Mouse (Mus musculus) liver, embryonic 14.5 days (tissue): Measurements from ENCODE around the gene Pnpla2. TPM values are rescaled to one million over a fixed set of nuclear protein-coding genes. Genes with fewer than 3 reads are reported as not detected.
A peak's percentile ranks its signal among the peaks of the same experiment; 100 is the strongest.
"Not testable (repeated sequence)": the region's sequence is repeated elsewhere in the genome, so short reads cannot be mapped to it uniquely, and the experiment has no call there.

Experiments used
- ATAC-seq: fragments of 200-750 bp; cut with Nextera tagmentation; 2 replicates; pipeline ENCODE4 v1.8.0; 2017; ENCODE audit warnings: moderate number of reproducible peaks, mild to moderate bottlenecking, moderate library complexity; ENCODE audit not compliant: insufficient read depth
- DNase-seq, 3 experiments: peaks; one replicate each; pipeline ENCODE4 v3.0.0-alpha.2; 2012 to 2013; ENCODE audit warnings: low read depth in 3 of 3, low spot score in 3 of 3
- H3K27ac ChIP-seq: fragments of 300-500 bp; sonication (generic); 2 replicates; pipeline ENCODE4 v1.5.1; 2014; ENCODE audit warnings: moderate library complexity, mild to moderate bottlenecking, control low read depth, inconsistent platforms
- H3K27me3 ChIP-seq: fragments of 300-500 bp; sonication (generic); 2 replicates; pipeline ENCODE4 v1.6.1; 2014; ENCODE audit warnings: mild to moderate bottlenecking, low read length, moderate library complexity; ENCODE audit not compliant: control insufficient read depth, insufficient read depth
- H3K36me3 ChIP-seq: fragments of 300-500 bp; sonication (generic); replicated peaks from 2 replicates; pipeline ENCODE4 v1.6.1; 2014; ENCODE audit warnings: low read depth; ENCODE audit not compliant: control insufficient read depth, insufficient read depth
- H3K4me1 ChIP-seq, 2 experiments: fragments of 200-500 bp in 1 of 2; fragments of 300-500 bp in 1 of 2; sonication (generic) in 1 of 2; replicated peaks; 2 replicates each; pipeline ENCODE4 v1.6.1; 2012 to 2014; ENCODE audit warnings: antibody characterized with exemption in 1 of 2, inconsistent platforms in 1 of 2, low read length in 1 of 2; ENCODE audit not compliant: control insufficient read depth in 2 of 2, insufficient read depth in 2 of 2
- H3K4me2 ChIP-seq: fragments of 300-500 bp; sonication (generic); 2 replicates; pipeline ENCODE4 v1.6.1; 2014; ENCODE audit warnings: low read depth, mild to moderate bottlenecking, control low read depth, moderate library complexity
- H3K4me3 ChIP-seq, 2 experiments: fragments of 200-500 bp in 1 of 2; fragments of 300-500 bp in 1 of 2; sonication (generic) in 1 of 2; 2 replicates each; pipeline ENCODE4 v1.5.1; 2012 to 2014; ENCODE audit warnings: low read depth in 2 of 2, low read length in 2 of 2, mild to moderate bottlenecking in 2 of 2, control low read depth in 1 of 2, inconsistent platforms in 1 of 2, moderate library complexity in 1 of 2; ENCODE audit not compliant: insufficient read depth in 1 of 2
- H3K9ac ChIP-seq: fragments of 300-500 bp; sonication (generic); replicated peaks from 2 replicates; pipeline ENCODE4 v1.6.1; 2014; ENCODE audit warnings: mild to moderate bottlenecking, control low read depth, moderate library complexity
- H3K9me3 ChIP-seq: fragments of 300-500 bp; sonication (generic); 2 replicates; pipeline ENCODE4 v1.6.1; 2016; ENCODE audit warnings: low read length, mixed read lengths; ENCODE audit not compliant: control insufficient read depth
- CTCF ChIP-seq: IDR thresholded peaks from 2 replicates; pipeline ENCODE4 v1.5.1; 2016; ENCODE audit warnings: antibody characterized with exemption, low read depth, control low read depth
- EP300 ChIP-seq: IDR thresholded peaks from 2 replicates; pipeline ENCODE4 v1.6.1; 2016; ENCODE audit warnings: antibody characterized with exemption, low read depth
- WGBS: fragments of 180-500 bp; shearing (Covaris S2); extraction: QIAGEN DNeasy Blood & Tissue Kit; methylation state at CpG from one replicate; pipeline ENCODE4 v1.1.7; 2014; ENCODE audit not compliant: insufficient replicate concordance; 5-methylcytosine and 5-hydroxymethylcytosine counted together
- polyA plus RNA-seq, 2 experiments: library from polyadenylated mRNA; depleted of rRNA in 1 of 2; stranded (reverse) in 1 of 2; unstranded in 1 of 2; fragments of >200 nt; fragmentation: Nextera tagmentation in 1 of 2; extraction: Ambion mirVana in 1 of 2; gene quantifications; 2 replicates each; pipeline versions ENCODE4 v1.2.1 to v1.2.3; 2012 to 2014

The Pnpla2 gene
- polyA plus RNA-seq, 2 experiments, result 6.7 to 9.4 TPM

DNA sequence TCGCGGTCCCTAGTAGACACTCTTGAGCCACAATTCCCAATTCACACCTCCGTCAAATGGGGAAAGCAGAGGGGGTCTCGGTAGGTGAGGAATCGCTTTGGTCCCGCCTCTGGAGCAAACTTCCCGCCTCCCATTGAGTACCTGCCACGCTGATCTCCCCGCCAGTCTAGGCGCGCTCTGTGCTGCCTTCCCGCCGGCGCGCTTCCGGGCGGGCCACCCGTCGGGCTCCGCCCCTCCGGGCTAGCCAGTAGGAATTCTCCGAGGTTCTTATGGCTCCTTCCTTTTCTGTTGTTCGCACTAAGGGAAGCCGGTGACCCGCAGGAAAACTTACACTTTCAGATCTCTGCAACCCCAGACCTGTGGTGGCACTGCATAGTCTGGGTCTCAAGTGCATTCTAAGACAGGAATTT, 11.2 kb upstream of the Pnpla2 start, which contains the start of gene Pidd1:
Gene Pidd1, minus strand, starts transcription at position 198 of the 410 bp plus-strand sequence.
- ATAC-seq, result peak; percentile 65
- Histone ChIP-seq H3K27me3 (no peaks in the 10 kb centered on the region), H3K36me3 (peaks cover 36% of the 10 kb centered on the region), H3K9ac (peak within 1 kb of the TSS; percentile 72), H3K4me2 (peak within 1 kb of the TSS; percentile 90), H3K9me3 (no peaks in the 10 kb centered on the region), H3K4me3 (peak within 1 kb of the TSS; percentile 67 to 76), H3K27ac (peak within 1 kb of the TSS; percentile 80), H3K4me1 (peaks cover 19 to 22% of the 10 kb centered on the region in 2 experiments)
- WGBS, result under 1% methylated on average over 25 of the region's 25 CpGs
- peak; percentile 68 to 72 (median 70) for DNase-seq
- no peak for TF ChIP-seq EP300
- TF ChIP-seq CTCF, result no peak

DNA sequence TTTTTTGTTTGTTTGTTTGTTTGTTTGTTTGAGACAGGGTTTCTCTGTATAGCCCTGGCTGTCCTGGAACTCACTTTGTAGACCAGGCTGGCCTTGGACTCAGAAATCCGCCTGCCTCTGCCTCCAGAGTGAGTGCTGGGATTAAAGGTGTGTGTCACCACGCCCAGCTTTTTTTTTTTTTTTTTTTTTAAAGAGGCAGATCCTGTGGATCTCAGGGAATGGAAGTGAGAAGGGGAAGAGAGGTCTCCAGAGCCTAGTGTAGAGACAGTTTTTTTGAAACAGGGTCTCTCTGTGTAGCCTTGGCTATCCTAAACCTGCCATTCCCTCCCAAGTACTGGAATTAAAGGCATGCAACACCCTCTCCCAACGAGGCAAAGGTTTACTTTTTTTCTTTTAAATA, 8.6 kb upstream of the Pnpla2 start:
- DNase-seq, H3K27ac ChIP-seq, H3K9me3 ChIP-seq, ATAC-seq, H3K27me3 ChIP-seq: not testable (repeated sequence)
- Histone ChIP-seq H3K4me3 (peak overlapping the region in 1 of 2 experiments; percentile 76; a peak in 2 of 4 replicates), H3K4me1 (peaks cover 22 to 28% of the 10 kb centered on the region in 2 experiments), H3K9ac (peak overlapping the region; percentile 86; the same call in 1 of the 2 replicates), H3K4me2 (peak overlapping the region; percentile 73), H3K36me3 (peaks cover 37% of the 10 kb centered on the region)
- WGBS, result 53% methylated on average over 3 of the region's 3 CpGs

DNA sequence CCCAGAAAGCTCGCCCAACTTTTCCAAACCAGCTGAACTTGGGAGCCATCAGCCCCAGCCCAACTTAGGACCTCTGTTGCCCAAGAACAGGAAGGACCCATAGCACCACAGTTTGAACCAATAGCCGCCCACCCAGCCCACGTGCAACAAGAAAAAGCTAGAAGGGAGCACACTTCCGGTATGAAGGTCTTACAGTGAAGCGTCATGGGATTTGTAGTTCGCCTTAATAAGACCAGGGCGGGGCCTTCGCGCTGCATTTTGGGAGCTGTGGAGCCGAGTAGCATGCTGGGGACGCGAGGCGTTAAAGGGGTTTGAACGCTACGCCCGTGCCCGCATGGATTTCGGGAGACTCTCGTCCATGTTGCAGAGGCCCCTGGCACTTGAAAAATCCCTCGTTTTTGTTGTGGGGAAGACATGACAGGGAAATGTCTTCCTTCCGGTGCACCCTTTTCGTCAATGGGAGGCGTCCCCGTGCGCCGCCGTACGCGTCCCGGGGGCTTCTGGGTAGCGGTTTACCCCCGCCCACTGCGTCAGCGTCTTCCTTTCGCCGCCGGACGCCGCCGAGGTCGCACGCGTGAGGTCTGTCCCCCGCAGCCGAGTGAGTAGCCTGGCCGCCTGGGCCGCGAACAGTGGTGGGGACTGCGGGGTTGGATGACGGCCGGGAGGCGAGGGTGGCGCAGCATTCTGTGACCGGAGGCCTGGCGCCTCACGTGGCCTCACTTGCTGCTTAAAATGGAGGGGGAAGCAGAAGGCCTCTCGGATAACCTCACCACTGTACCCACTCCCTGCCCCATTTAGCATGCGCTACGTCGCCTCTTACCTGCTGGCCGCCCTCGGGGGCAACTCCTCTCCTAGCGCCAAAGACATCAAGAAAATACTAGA, 7.6 kb upstream of the Pnpla2 start, which contains the start of gene Rplp2:
Gene Rplp2, plus strand, starts transcription at position 261 of the 882 bp plus-strand sequence.
- ATAC-seq (peak; percentile 87), DNase-seq (peak; percentile 85 to 88 (median 88))
- H3K4me2 ChIP-seq, result peak within 1 kb of the TSS; percentile 73
- H3K36me3 ChIP-seq, result peaks cover 40% of the 10 kb centered on the region
- under 1% methylated on average over 63 of the region's 63 CpGs for WGBS
- H3K9ac ChIP-seq, result peak within 1 kb of the TSS; percentile 86
- peak within 1 kb of the TSS; percentile 76 to 81 for H3K4me3 ChIP-seq
- no peaks in the 10 kb centered on the region for H3K27me3 ChIP-seq
- TF ChIP-seq EP300, result no peak
- TF ChIP-seq CTCF, result no peak; the same call in 1 of the 2 replicates
- peak within 1 kb of the TSS; percentile 84 for H3K27ac ChIP-seq
- peaks cover 22 to 33% of the 10 kb centered on the region in 2 experiments for H3K4me1 ChIP-seq
- no peaks in the 10 kb centered on the region for H3K9me3 ChIP-seq

DNA sequence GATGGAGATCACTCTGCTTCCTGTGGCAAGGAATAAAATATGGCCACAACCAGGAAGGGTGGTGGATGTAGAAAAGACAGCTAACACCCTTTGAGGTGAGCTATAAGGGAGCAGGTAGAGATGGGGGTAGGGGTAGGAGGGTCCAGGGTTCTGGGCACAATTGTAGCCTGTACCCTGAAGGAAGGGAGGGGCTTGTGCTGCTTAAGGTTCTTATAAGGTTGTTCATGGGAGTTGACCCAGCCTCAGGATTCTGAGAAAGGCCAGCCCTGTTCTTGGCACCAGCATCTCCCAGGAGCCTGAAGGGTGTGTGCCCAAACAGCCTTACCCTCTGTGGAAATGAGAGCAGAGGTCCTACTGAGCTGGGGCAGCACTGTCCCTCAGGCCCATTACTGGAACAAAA, 3.1 kb upstream of the Pnpla2 start:
- DNase-seq (no peak), ATAC-seq (no peak)
- Histone ChIP-seq H3K9ac (no peak overlapping the region; the same call in 1 of the 2 replicates), H3K27ac (no peak overlapping the region; the same call in 1 of the 2 replicates), H3K36me3 (peaks cover 40% of the 10 kb centered on the region), H3K27me3 (no peaks in the 10 kb centered on the region), H3K4me1 (peaks cover 15 to 31% of the 10 kb centered on the region in 2 experiments), H3K9me3 (no peaks in the 10 kb centered on the region), H3K4me2 (no peak overlapping the region), H3K4me3 (no peak overlapping the region)
- TF ChIP-seq EP300 (no peak), CTCF (no peak)

DNA sequence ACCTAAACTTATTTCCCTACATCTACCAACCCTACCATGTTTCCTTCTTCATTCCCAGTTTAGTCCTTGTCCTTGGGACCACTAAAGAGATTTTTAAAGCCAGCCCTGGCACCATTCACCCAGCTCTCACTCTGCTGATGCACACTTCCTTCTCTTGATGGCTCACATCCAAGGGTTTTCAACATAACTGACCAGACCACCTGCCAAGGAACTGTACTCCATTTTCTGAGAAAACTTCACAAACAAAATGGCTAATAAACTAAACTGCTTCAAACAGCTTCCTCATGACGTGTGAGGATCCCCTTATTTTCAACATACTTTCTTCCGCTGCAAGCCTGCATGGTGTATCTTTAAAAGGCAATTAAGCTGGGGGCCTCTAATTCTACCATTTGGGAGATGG, 1.4 kb upstream of the Pnpla2 start:
- H3K4me1 ChIP-seq, result peaks cover 9 to 28% of the 10 kb centered on the region in 2 experiments
- WGBS, result 65% methylated on average over 2 of the region's 2 CpGs

More for the DNA sequence above, 1.4 kb upstream of the Pnpla2 start:
- ATAC-seq (no peak), DNase-seq (no peak)
- no peak for TF ChIP-seq CTCF
- TF ChIP-seq EP300, result no peak
- no peaks in the 10 kb centered on the region for H3K27me3 ChIP-seq
- H3K4me2 ChIP-seq, result no peak overlapping the region
- H3K36me3 ChIP-seq, result peaks cover 35% of the 10 kb centered on the region
- H3K4me3 ChIP-seq, result no peak overlapping the region
- H3K9ac ChIP-seq, result no peak overlapping the region
- H3K27ac ChIP-seq, result no peak overlapping the region
- no peaks in the 10 kb centered on the region for H3K9me3 ChIP-seq
